Mouse (Mus musculus) embryo, embryonic 11.5 days (tissue): ENCODE data around the gene Arid5b.
"Not testable (repeated sequence)": the region's sequence is repeated elsewhere in the genome, so short reads cannot be mapped to it uniquely, and the experiment has no call there.

Source experiments
- DNase-seq: peaks from one replicate; pipeline ENCODE4 v3.0.0-alpha.2; 2012; ENCODE audit warnings: low read depth, low spot score

Arid5b gene

DNA sequence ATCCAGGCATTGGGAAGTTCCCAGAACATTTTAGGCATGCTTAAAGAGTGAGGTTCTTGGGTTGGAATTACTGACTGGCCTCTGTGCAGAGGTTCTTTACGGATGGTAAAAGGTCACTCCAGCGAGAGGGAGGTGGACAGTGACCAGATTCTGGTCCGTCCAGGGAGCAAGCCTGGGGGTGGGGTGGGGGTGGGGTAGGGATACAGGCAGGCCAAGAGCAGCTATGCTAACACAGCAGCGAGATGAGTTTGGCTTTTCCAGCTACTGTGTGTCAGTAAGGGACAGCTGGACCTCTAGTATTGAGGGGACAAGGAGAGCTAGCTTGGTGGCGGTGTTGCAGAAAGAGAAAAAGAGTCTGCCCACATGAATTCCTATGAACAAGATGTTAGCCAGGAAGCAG is 167.9 kb downstream of the Arid5b start:
- DNase-seq, result no peak

DNA sequence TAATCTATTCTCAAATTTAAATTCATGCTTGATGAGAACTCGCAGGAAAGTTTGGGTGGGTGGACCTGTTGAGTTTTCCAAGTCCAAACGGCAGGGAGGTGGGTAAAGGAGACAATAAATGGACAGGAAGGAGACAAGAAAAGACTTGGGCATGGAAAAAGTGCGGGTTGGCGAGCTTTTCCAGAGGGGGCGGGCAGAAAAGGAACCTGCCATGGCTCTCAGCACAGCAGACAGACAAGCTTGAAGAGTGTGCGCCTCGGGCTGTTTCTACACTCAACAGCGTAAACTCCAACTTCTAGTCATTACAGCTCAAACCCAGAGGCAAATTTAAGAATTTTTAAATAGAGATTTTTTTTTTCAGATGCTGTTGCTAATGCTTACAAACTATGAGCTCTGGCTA is 168.4 kb downstream of the Arid5b start:
- no peak for DNase-seq

DNA sequence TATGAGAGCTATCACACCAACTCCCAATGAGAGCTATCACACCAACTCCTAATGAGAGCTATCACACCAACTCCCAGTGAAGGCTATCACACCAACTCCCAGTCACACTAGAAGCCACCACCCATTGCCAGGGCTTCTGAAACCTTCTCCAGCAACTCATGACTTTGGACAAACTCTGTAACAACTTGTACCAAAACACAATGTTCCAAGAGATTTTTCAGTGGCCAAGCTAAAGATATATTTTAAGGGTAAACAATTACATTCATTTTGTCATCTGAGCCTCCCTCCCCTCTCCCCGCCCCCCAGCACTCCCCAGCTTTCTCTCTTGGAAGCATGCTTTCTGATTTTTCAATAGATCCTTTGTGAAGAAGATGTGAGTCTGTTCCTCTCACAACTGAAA is 168.9 kb downstream of the Arid5b start:
- no peak for DNase-seq

GRCm38 (mm10) chr10:68107716-68108115 is 170.8 kb downstream of the Arid5b start:
- no peak for DNase-seq

GRCm38 (mm10) chr10:68106351-68106950 is 172.1 kb downstream of the Arid5b start:
- DNase-seq, result no peak

DNA sequence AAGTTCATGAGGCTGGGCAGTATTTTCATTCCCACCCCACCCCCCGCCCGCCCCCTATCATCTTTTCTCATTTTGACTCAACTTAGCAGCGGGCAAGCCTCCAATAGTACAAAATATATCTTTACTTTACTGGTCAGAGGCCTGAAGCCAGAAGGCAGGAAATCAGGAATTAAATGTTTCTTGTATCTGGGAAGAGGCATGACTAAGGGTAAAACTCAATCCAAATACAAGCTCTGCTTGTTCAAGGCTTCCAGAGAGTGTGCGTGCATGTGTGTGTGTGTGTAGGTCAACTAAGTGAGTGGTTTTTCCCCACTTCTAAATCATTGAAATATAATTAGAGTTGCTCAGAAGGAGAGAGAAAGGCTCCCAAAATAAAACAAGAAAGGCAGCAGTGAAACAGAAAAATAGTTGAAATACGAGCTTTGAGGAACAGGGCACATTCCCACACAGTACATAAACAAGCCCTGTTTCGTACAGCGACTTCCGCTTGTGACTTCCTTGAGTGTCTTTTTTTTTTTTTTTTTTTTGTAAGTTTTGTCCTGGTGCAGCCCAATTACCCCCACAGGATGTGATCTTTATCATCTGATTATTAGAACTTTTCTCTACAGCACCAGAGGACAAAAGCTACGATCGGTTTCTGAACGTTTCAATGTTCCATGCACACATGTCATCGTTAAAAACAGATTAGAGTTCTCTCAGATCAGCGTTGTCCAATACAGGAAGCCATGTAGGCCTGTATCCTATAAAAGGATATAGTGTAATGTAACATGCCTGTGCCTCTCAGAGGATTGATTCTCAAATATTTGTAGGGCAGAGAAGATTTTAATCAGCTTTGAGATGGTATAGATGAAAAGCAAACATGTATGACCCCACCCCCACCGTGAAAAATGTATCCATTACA is 173.4 kb downstream of the Arid5b start:
- no peak for DNase-seq

DNA sequence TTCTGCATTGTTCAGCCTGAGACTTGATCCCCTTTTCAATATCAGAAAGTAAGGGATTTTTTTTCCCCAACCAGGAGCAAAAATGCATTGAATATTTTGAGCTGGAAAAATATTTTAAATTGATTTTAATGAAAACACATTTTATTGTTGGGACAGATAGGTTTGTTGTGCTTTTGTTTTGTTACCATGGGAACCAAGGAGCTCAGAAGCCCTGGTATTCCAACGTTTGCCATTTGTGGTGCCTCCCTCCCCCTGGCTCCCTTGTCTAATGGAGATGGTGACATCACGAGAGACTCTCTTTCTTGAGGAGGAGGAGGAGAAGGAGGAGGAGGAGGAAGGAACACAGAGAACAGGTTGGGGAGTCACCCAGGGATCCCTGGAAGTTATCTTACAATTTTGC is 174.1 kb downstream of the Arid5b start:
- DNase-seq, result no peak

DNA sequence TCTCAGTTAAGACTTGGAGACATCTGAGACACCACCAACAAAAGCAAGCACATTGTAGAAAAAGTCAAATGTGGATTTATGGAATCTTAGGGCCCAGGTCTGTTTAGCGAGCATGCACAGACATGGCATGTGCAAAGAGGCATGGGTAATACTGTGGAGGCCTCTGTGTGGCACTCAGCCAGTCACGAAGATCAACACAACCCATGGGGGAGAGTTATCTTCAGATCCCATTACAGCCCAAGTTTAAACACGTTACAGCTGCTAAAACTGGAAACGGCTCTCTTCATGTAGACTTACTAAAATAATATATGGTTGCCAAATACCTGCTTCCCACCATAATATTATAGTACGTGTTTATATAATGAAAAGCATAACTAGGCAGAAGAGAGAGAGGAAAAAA is 174.6 kb downstream of the Arid5b start:
- no peak for DNase-seq

GRCm38 (mm10) chr10:68103078-68103855 is 175.3 kb downstream of the Arid5b start:
- DNase-seq, result no peak

GRCm38 (mm10) chr10:68102566-68102965 is 176.0 kb downstream of the Arid5b start:
- DNase-seq, result no peak

GRCm38 (mm10) chr10:68101251-68101650 is 177.3 kb downstream of the Arid5b start:
- no peak for DNase-seq

DNA sequence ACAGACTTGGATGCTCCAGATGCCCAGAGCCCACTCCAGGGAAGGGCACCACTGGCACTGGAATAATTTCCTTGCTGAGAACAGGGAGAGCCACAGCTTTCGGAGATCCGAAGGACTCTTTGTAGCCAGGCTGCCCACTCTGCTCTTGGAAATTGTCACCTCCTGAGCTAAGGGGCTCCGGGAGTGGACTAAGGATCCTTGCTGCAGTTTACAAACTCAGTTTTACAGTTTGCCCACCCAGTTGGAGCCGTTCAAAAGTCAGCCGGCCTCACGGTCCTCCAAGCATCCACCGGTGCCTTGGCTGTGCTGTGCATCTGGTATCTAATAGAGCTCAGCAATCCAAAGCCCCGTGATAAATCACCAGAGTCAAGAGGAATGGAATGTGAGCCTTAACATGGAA is 178.0 kb downstream of the Arid5b start:
- DNase-seq, result no peak

GRCm38 (mm10) chr10:68099801-68100200 is 178.7 kb downstream of the Arid5b start:
- not testable (repeated sequence) for DNase-seq

DNA sequence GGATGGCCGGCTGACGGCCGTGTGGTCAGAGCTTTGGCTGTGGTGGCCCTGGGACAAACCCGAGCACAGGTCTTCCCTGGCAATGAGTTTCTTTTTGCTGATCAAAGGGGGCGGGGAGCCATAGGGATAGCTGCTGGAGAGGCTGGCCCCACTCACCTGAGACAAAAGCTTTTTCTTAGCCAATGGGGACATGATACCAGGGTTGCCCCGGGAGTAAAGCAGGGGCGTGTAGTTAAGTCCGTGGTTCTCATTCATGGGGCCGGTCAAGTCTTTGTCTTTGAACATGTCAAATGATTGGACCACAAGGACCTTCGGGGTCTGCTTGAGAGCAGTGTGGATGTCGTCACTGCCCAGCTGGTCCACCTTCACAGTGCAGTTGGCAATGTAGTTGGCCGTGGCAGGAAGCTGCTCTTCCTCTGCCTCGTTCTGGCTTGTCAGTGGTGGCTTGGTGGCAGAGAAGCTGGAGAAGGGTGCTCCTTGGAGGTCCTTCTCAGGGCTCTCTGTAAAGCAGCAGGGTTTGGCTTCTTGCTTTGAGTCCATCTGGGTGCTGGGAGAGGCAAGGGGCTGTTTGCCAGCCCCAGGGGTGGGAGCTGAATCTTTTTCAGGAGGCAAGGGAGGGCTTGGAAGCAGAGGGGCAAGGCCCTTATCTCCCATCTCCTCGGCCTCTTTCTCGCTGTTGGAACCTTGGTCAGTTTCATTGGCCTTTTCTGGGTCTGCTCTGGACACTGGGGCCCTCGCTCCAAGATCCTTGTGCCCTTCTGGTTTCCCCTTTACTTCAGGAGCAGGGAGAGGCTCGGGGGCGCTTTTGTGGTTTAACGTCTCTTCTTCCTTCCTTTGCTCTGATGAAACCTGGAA is 180.5 kb downstream of the Arid5b start:
- DNase-seq, result no peak

DNA sequence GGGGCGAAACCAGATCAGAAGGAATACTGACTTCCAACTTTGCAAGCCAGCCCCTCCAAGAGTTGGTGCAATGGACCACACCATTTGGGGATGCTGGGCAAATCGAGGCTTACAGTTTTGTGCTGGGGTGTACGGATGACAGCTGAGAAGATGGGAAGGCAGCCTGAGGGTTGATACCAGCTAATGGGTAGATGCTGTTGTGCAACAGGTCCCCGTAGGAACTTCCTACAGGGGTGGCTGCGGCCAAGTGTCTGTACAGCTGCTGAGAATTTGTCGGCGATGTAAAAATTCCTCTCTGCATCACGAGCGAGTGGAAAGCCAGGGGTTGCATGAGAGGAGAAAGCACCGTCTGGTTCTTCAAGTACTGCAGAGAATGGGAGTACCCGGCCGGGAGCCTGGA is 182.1 kb downstream of the Arid5b start:
- no peak for DNase-seq

DNA sequence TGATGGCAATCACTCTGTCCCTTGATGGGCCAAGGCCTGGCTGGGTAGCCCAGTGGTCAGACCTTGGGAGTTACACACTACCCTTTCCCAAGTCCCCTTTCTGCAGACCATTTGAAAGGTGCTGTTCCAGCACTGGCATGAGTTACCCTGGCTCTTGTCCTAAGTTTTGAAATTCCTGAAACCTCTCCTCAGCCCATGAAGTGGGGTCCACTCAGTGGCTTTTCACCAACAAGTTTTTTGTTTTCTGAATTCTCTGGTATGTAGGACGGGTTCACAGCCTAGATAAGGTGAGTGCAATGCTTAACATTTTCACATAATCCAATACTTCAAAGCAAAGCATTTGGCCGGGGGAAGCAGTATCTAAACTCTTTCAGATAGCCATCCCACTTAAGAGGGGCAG is 183.4 kb downstream of the Arid5b start:
- no peak for DNase-seq

DNA sequence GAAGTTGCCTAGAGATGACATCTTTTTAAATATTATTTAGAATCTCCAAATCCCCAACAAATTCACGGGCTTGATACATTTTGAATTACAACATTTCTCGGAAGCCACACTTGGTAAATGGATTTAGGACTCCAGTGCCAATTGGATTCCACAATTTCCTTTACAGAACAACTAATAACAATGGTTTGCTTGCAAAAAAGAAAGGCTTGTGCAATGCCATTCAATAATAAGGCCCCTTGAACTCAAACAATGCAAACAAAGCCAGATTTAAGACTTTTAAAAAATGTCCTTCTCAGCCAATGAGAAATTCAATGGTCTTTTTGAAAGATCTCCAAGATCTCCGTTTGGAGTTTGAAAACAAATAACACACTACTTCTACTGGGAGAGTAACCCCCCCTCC is 185.0 kb downstream of the Arid5b start:
- DNase-seq, result no peak

- no peak for DNase-seq
Observed at GRCm38 (mm10) chr10:68091840-68092239, 186.7 kb downstream of the Arid5b start.

- no peak for DNase-seq
Observed at GRCm38 (mm10) chr10:68091011-68091410, 187.5 kb downstream of the Arid5b start.

GRCm38 (mm10) chr10:68090544-68090943 is 188.0 kb downstream of the Arid5b start:
- no peak for DNase-seq

DNA sequence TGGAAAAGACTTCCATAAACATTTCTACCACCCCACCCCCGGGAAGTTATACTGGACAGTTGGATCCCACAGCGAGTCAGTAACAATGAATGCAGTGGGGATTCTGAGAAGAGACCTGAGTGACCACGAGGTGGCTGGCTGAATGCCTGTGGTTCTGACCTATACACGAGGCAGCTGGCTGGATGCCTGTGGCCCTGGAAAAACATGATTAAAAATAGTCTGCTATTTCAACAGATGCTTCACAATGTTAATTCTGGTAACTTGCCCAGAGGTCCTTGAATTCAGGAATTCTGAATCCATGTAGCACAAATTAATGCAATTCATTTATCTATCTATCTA is 188.4 kb downstream of the Arid5b start:
- DNase-seq, result no peak
